Mouse (Mus musculus): ENCODE measurements around the gene Psmb4.
A peak's percentile ranks its signal among the peaks of the same experiment; 100 is the strongest.
"Not testable (repeated sequence)": the region's sequence is repeated elsewhere in the genome, so short reads cannot be mapped to it uniquely, and the experiment has no call there.

Psmb4 gene

DNA sequence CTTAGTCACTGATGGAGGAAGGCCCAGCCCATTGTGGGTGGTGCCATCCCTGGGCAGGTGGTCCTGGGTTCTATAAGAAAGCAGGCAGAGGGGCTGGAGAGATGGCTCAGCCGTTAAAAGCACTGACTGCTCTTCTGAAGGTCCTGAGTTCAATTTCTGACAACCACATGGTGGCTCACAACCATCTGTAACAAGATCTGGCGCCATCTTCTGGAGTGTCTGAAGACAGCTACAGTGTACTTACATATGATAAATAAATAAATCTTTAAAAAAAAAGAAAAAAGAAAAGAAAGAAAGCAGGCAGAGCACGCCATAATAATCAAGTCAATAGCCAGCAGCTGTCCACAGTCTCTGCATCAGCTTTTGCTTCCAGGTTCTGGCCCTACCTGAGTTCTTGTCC, 18.0 kb upstream of the Psmb4 start:
- DNase-seq: not testable (repeated sequence)

DNA sequence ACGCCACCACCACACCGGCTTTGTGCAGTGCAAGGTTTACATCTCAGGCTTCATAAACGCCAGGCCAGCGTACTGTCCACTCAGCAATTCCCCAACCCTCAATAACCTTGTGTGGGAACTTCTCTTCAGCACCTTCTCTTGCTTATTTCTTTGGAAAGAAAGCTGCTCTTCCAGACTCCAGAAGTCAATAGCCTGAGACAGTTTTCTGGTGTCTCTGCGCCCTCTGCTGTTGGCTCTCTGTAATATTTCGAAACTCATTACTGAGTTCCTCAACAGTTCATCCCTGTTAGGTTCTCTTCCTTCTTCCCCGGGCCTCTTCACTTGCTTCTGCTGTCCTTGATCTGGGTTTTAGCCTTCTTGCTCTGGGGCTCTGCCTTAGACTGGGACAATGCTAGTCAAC, 16.0 kb upstream of the Psmb4 start:
- DNase-seq: peak; percentile 69 to 81

DNA sequence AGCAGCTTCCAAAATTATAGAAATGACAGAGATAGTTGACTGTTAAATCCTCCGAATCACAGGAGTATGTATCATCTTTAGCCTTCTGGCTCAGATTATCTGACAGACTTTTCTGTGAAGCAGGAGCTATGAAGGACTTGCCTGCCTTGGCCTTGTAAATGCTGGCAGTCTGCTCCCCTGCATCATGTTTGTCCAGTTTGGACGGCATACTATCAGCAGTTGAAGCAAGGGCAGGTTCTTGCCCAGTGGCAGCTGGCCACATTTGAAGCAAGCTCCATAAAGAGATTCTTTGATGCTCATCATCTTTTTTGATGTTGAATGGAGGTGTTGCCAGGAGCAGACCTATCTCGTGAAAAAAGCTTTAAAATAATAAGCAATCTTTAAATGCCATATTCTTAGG, 7.3 kb upstream of the Psmb4 start:
- DNase-seq: no peak

DNA sequence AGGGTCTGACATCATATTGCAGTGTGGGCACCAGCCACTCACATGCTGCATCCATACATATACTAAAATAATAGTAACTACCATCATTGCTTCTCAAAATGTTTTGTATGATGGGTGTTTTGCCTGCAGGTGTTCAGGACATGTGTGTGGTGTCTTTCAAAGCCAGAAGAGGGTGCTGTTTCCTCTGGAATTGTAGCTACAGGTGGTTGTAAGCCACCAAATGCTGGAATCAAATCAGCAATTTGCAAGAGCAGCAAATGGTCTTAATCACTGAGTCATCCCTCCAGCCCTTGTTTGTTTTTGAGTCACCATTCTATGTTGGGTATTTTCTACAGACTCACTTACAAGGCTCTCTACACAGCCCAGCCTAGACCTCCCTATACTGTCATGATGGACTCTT, 1.8 kb upstream of the Psmb4 start:
- DNase-seq: peak; percentile 51 to 67

DNA sequence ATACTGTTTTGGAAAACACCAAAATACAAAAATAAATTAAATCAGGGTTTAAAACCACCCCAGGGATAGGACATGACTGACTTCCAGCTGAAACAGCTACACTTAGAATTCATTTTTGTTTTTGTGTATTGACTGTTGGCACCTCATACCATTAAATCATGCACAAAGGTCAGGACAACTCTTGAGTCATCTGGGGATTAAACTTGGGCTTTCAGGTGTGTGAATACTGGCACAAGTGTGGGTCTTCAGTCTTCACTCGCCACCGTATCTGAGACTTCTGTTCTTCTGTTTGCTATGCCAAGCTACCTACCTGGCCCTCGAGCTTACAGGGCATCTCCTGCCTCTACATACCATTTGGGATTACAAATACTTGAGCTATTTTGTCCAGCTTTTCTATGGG, 4.2 kb downstream of the Psmb4 start:
- no peak for DNase-seq

DNA sequence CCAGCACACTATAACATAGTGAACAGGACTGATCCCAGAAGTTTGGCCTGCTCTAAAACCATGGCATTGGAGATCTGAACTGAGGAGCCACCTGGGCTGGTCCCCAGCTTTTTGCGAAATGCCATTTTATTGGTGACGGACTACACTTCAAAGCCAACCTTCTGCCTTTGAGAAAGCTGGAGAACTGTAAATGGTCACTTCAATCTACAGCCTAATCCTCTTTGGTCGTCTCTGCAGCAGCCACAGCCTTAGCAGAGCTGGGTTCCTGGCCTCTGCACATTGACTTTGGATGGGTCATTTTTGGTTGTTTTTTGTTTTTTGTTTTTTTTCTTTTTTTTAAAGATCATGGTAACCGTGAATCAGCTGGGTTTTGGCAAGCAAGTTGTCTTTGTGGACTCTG, 4.9 kb downstream of the Psmb4 start:
- no peak for DNase-seq

DNA sequence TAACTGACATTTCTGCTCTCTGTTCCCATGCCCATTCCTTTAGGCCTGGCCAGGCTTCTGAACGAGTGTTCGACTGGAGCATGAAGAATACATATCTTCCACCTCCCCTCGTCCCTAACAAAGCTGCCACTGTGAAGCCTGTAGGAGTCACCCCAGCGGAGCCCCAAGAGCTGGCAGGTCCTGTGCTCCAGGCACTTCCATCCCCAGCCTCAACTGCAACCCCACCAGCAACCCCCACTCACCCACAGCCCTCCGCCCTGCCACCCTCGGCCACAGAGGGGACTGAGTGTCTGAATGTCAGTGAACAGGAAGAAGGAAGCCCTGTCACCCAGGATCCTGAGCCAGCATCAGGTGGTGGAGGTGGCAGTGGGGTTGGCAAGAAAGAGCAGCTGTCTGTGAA, 8.1 kb downstream of the Psmb4 start:
- no peak for DNase-seq

DNA sequence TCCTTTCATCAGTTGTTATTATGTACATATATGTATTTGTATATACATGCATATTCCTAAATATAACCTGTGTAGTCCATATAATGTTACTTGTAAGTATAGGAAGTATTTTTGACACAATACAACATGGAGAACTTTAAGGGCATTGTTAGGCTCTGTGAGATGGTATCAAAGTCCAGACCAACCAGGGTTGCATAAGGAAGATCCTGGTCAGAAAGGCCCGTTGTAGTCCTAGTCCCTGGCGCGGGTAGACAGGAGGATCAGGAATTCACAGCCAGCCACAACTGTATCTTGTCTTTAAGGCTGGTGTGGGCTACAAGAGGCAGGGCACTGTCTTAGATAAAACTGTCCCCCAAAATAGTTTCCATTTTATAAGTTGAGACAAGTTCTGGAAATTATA, 17.8 kb downstream of the Psmb4 start:
- no peak for DNase-seq

DNA sequence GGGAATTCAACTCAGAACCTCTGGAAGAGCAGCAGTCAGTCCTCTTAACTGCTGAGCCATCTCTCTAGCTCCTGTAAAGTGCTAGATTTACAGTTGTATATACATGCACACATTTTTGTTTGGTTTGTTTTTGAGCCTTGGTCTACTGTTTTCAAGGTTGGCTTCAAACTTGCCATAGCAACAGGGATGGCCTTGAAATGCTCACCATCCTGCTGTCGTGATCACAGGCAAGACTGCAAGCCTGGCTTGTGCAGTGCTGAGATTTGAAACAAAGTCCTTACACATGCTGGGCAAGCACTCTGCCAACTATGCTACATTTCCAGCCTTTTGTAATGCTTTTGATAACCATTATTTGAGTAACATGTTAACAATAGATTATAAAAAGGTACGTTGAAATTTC, 27.3 kb downstream of the Psmb4 start:
- no peak for DNase-seq

DNA sequence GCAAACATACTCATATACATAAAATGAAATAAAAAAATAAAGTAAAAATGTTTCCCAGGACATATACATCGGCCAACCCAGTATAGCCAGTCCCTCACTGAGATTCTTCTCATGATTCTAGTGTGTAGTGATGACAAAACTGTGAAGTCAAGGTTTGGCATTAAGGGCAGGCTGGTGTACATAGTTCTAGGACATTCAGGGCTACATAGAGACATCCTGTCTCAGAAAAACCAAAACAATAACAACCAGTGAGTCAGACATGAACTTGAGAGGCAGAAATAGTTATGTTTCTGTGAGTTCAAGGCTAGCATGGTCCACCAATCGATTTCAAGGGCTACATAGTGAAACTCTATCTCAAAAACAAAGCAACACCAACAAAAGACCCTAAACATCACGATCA, 34.5 kb downstream of the Psmb4 start:
- no peak for DNase-seq

DNA sequence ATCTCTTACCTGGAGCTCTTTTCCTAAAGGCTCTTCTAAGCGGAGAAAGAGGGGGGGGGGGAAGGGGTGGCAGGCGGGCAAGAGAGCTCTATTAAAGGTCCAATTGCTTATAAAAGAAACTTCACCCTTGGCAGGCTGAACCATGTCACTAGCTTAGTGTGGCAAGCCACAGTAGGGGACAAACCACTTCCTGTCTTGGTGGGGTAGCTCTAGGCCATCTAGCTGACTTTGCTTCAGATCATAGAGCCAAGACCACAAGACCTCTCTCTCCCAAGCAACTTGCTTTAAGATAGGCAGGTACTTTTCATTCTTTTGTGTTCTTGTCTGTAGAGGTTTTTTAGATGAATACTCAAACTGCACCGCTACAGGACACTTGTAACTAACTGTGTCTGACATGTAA, 35.0 kb downstream of the Psmb4 start:
- no peak for DNase-seq

DNA sequence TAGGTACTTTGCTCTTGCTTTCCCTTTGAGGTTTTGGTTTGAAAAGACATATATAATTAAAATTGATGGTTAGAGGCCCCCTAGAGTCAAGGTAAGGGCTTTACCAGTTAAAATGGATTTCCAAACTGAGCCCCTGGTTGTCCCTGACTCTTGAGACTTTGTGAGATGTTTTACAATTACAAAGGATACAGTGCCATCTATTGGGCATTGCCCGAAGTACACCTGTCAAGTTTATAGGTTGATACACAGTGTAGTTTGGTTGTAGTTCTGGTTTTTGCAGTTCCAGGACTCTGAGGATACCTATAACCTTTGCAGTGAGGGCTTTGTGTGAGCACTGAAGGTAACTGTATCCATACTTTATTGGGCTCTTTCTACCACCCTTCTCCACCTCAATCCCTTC, 37.4 kb downstream of the Psmb4 start:
- DNase-seq: peak; percentile 56 to 92

DNA sequence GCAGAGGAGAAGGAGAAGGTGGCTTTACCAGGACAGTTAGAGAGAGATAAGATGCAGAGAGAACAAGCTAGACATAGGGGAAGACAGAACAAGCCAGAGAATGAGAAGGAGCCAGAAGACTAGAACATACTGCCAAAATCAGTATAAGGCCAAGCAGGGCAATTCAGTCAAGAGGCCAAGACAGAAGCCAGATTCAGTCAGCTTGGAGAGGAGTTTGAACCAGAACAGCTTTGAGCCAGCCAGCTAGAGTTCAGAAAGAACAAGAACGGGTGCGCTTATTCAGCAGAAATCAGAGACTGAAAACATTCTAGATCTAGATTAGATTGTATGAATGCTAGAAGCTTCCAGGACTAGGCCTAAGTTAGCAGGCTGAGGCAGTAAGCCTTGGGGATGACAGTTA, 39.4 kb downstream of the Psmb4 start:
- peak; percentile 14 to 60 for DNase-seq

DNA sequence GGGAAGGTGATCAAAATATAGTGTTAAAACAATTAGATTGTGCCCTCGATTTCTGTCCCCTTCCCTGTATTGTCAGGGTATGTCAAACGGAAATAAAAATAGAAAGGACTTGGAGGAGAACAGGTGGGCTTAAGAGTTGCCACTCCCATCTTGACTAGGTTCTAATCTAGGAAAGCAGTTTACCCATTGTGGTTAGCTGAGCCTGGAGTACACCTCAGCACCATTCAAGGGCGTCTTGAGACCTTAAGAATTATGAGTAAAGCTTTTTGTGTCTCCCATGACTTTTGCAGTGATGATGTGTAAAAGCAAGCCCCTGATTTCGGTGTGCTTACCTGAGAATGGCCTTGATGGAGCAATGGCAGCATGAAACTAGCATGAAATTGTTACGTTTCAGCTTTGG, 47.7 kb downstream of the Psmb4 start:
- no peak for DNase-seq

DNA sequence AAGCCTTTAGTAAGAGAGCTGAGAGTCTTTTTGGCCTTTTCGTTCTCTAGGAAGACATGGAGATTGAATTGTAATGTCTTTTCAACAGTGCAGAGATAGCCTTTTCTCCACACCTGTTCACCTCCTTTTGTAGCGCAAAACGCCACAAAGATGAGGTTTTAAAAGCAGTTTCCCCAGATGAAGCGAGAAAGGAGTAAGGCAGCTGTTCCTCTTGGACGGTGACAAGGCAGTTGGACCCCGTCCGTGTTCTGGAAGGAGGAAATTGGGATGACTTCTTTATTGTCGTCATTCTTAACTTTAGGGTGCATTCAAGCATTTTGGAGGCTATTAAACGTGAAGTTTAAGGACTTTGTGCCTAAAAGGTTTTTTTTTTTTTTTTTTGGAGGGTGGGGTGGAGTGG, 48.1 kb downstream of the Psmb4 start:
- DNase-seq: no peak

DNA sequence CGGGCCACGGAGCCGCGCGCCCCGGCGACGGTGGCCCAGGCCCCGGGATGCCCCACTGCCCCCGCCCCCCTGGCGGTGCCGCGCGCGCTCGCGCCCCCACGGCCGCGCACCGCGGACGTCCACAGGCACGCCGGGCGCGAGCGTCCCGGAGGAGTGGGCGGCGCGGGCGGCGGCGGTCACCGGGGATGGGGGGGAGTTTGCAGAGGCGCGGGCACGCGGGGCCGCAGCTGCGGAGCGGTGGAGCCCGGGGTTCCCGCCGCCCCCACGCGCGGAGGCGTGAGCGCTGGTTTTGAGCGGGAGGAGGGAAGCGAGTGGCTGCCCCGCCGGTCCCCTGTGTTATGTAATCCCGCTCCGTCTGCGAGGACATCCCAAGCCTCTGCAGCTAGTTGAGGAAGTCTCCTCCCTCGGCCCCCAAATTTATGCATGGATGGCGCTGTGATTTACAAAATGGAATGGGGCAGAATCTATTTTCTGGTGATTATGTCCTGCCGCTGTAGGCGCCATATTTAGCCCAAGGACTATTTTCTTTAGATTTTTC, 48.7 kb downstream of the Psmb4 start:
- DNase-seq: peak; percentile 77 to 93

DNA sequence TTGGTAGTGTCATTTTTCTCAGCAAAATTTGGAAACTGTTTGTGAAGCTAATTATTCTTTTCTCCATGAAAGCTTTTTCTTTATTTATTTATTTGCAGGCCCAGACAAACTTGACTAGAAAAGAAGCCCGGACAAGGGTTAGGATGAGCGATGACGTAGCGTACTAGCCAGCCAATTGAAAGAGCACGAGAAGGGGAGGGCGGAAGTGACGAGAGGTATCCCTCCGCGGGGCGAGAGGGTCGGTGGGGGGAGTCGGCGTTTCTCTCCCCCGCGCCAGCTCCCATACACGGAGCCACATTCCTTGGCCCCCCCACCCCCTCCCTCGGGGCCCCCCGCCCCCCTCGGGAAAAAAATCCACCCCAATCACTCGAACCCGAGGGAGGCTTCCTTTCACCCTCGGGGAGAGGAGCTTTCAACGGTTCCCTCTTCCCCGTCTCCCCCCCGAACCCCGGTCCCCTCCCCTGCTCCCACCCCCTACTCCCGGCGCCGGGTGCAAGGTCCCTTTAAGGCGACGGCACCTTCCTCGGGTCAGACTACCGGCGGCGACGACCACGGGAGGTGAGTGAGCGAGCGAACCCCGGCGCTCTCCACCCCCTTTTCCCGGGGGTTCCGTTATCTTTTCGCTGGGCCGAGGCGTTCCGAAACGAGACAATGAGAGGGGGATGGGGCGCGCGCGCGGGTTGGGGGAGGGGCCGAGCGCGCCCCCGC, 49.4 kb downstream of the Psmb4 start, which contains the start of gene Pogz:
Pogz (plus strand) TSS at position 385 of the 708 bp plus-strand sequence.
- DNase-seq: peak; percentile 97 to 99

DNA sequence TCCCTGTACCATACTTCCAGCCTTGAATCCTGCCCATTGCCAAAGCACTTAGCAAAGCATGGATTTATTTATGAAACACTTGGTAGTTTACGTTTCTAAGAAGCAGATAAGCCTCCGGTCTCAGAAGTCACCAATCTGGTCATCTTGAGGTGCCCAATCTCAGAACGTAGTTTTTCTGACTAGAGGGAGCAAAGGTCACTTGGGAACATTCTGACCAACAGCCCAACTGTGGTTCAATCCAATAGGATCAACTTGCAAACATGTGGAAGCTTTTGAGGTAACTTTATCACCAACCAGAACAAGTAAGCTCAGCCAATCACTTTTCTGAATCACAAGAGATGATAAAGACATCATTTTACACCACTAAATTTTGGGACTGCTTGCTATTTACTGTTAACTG, 51.4 kb downstream of the Psmb4 start:
- DNase-seq: no peak

Measured in kidney, postnatal 25 days (tissue).